Mouse (Mus musculus) intestine, postnatal 0 days (tissue): ENCODE results near the gene B9d2. TPM values are rescaled to one million over a fixed set of nuclear protein-coding genes. Genes with fewer than 3 reads are reported as not detected.

Experiments used
- ATAC-seq: fragments of 200-750 bp; cut with Nextera tagmentation; 2 replicates; pipeline ENCODE4 v1.8.0; 2017; ENCODE audit warnings: mild to moderate bottlenecking, moderate TSS enrichment, moderate library complexity
- H3K27ac ChIP-seq: fragments of 300-500 bp; sonication (generic); 2 replicates; pipeline ENCODE4 v1.5.1; 2014; ENCODE audit warnings: mild to moderate bottlenecking, low read depth, low read length, moderate library complexity
- H3K27me3 ChIP-seq: fragments of 300-500 bp; sonication (generic); replicated peaks from 2 replicates; pipeline ENCODE4 v1.6.1; 2014; ENCODE audit warnings: low read length, mixed read lengths; ENCODE audit not compliant: control insufficient read depth, insufficient read depth
- H3K36me3 ChIP-seq: fragments of 300-500 bp; sonication (generic); 2 replicates; pipeline ENCODE4 v1.6.1; 2014; ENCODE audit warnings: mild to moderate bottlenecking, moderate library complexity; ENCODE audit not compliant: control insufficient read depth, insufficient read depth
- H3K4me1 ChIP-seq: fragments of 300-500 bp; sonication (generic); replicated peaks from 2 replicates; pipeline ENCODE4 v1.6.1; 2014; ENCODE audit warnings: antibody characterized with exemption, low read length, mixed read lengths; ENCODE audit not compliant: control insufficient read depth, insufficient read depth
- H3K4me2 ChIP-seq: fragments of 300-500 bp; sonication (generic); replicated peaks from 2 replicates; pipeline ENCODE4 v1.6.1; 2014; ENCODE audit warnings: low read depth, mild to moderate bottlenecking, moderate library complexity
- H3K4me3 ChIP-seq: fragments of 300-500 bp; sonication (generic); 2 replicates; pipeline ENCODE4 v1.5.1; 2014; ENCODE audit warnings: low read depth, low read length
- H3K9ac ChIP-seq: fragments of 300-500 bp; sonication (generic); 2 replicates; pipeline ENCODE4 v1.6.1; 2014; ENCODE audit warnings: mild to moderate bottlenecking, low read depth, low read length
- H3K9me3 ChIP-seq: fragments of 300-500 bp; sonication (generic); 2 replicates; pipeline ENCODE4 v1.6.1; 2016; ENCODE audit warnings: mixed run types; ENCODE audit not compliant: control insufficient read depth
- CTCF ChIP-seq: sonication (generic); IDR thresholded peaks from 2 replicates; pipeline ENCODE4 v1.5.1; 2016; ENCODE audit warnings: low read depth, mild to moderate bottlenecking, control low read depth, antibody characterized with exemption, moderate library complexity
- WGBS: fragments of 180-500 bp; shearing (Covaris S2); extraction: QIAGEN DNeasy Blood & Tissue Kit; methylation state at CpG from one replicate; pipeline ENCODE4 v1.1.7; 2014; 5-methylcytosine and 5-hydroxymethylcytosine counted together
- polyA plus RNA-seq: library from polyadenylated mRNA; unstranded; fragments of >200 nt; fragmentation: Nextera tagmentation; extraction: Ambion mirVana; gene quantifications from 2 replicates; pipeline ENCODE4 v1.2.1, GENCODE M21; 2015

B9d2 gene
- polyA plus RNA-seq, 1 experiment from 2014 or later, result 12.4 TPM

DNA sequence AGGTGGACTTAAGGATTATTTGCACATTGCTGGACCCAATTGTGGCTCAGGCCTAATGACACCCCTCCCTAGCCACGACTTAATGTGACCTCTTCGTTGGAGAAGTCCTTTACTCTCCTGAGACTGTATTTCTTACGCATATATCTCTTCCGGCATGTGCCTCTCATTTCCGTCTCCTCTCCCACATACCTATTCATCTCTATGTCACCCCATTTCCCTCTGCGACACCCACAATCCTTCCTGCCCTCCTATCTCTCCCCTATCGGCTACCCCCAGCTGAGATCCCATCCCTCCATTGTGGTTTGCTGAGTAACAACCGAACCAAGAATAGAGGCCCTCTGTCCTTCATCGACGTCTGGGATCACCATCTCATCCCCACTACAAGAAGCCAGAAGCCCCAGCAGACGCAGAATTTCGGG lies 9.0 kb downstream of the B9d2 start:
- H3K27ac ChIP-seq, result no peak overlapping the region
- ATAC-seq, result 0 out of 2 replicates have a peak, but pooled peaks have one; percentile 1

DNA sequence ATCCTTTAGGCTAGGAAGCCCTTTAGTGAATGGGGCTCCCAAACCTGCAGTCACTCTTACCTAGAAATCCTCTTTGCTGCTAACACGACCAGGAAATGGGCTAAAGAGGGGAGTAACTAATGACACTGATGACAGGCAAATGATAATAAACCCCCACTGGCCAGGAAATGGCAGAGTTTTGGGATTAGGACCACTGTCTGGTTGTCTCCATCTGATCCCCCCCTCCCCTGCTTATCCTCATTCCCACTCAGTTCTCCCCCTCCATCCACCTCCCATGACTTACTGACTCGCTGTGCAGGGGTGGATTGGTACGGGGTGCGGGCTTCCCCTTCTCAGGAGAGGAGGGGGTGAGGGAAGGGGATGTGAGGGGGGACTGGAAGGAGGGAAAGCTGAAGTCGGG lies 9.5 kb downstream of the B9d2 start:
- H3K36me3 ChIP-seq, result peaks cover 13% of the 10 kb centered on the region; the same call in 1 of the 2 replicates
- H3K4me3 ChIP-seq, result no peak overlapping the region
- 61% methylated on average over 5 of the region's 5 CpGs for WGBS
- H3K9me3 ChIP-seq, result no peaks in the 10 kb centered on the region
- H3K4me1 ChIP-seq, result no peaks in the 10 kb centered on the region; the same call in 1 of the 2 replicates
- TF ChIP-seq CTCF, result no peak
- peak overlapping the region; percentile 94 for H3K4me2 ChIP-seq
- no peak for ATAC-seq
- H3K9ac ChIP-seq, result no peak overlapping the region
- no peaks in the 10 kb centered on the region for H3K27me3 ChIP-seq
- H3K27ac ChIP-seq, result no peak overlapping the region

More for the DNA sequence above, 9.0 kb downstream of the B9d2 start:
- Histone ChIP-seq H3K27me3 (no peaks in the 10 kb centered on the region), H3K4me1 (no peaks in the 10 kb centered on the region; the same call in 1 of the 2 replicates), H3K36me3 (peaks cover 13% of the 10 kb centered on the region; the same call in 1 of the 2 replicates), H3K9me3 (no peaks in the 10 kb centered on the region), H3K4me3 (peak overlapping the region; percentile 63), H3K4me2 (peak overlapping the region; percentile 94), H3K9ac (no peak overlapping the region)
- WGBS, result 13% methylated on average over 12 of the region's 12 CpGs
- no peak for TF ChIP-seq CTCF

DNA sequence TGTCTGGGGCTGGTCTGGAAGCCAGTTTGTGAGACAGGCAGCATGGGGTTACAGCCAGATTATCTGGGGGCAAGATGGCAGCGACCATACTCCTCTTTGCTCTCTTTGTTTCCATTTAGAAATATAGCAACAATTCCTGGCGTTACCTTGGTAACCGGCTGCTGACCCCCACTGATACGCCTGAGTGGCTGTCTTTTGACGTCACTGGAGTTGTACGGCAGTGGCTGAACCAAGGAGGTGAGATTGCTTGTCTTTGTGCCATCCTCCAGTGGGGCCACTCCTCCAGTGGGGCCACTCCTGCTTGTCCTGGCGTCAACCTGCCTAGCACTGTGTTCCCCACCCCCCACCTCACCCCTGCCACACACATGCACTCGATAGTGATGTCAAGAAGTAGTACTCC lies 13.5 kb downstream of the B9d2 start:
- peaks cover 20% of the 10 kb centered on the region; the same call in 1 of the 2 replicates for H3K36me3 ChIP-seq
- H3K27me3 ChIP-seq, result no peaks in the 10 kb centered on the region
- H3K9ac ChIP-seq, result no peak overlapping the region
- H3K4me1 ChIP-seq, result no peaks in the 10 kb centered on the region
- no peaks in the 10 kb centered on the region for H3K9me3 ChIP-seq
- H3K4me3 ChIP-seq, result no peak overlapping the region
- no peak for TF ChIP-seq CTCF
- WGBS, result 65% methylated on average over 8 of the region's 8 CpGs
- H3K27ac ChIP-seq, result no peak overlapping the region
- no peak overlapping the region for H3K4me2 ChIP-seq
- ATAC-seq, result no peak

DNA sequence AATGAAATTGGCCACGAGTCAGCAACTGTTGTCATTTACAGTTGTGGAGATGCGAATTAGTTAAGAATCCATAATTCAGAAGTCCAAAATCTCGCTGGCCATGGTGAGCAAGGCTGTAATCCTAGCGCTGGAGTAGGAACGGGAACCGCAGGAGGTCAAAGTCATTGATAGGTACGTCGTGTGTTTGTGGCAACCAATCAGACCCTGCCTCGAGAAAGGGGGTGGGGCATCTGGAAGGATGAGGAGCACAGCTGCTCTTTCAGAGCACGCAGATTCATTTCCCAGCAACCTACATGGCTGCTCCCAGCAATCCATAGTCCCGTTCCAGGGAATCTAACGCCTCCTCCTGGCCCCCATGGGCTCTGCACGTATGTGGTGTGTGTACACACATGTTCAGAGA lies 19.3 kb downstream of the B9d2 start:
- Histone ChIP-seq H3K9ac (no peak overlapping the region), H3K4me3 (no peak overlapping the region), H3K9me3 (no peaks in the 10 kb centered on the region), H3K36me3 (peaks cover 7% of the 10 kb centered on the region; the same call in 1 of the 2 replicates), H3K27me3 (no peaks in the 10 kb centered on the region), H3K4me1 (no peaks in the 10 kb centered on the region; the same call in 1 of the 2 replicates), H3K27ac (no peak overlapping the region), H3K4me2 (no peak overlapping the region)
- 61% methylated on average over 13 of the region's 13 CpGs for WGBS
- no peak for ATAC-seq
- TF ChIP-seq CTCF, result 0 out of 2 replicates have a peak, but pooled peaks have one; percentile 9

DNA sequence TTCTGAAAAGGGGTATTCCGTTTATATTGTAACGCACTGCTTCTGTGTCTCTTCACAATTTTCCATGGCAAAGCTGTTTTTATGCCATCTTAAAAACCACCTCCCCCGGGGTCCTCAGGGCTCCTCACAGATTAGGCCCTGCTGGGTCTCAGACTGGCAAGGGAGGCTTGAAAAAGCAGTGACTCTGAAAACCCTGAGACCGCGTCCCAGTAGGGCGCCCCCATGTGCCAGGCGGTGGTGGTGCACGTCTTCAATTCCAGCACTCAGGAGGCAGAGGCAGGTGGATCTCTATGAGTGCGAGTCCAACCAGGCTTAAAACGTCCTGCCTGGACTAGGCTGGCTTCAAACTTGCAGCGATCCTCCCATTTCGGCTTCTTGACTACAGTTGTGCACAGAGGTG lies 20.2 kb downstream of the B9d2 start:
- TF ChIP-seq CTCF, result peak; percentile 31
- H3K9ac ChIP-seq, result no peak overlapping the region
- no peak overlapping the region for H3K4me2 ChIP-seq
- H3K27ac ChIP-seq, result no peak overlapping the region
- H3K9me3 ChIP-seq, result no peaks in the 10 kb centered on the region
- H3K36me3 ChIP-seq, result peaks cover 7% of the 10 kb centered on the region; the same call in 1 of the 2 replicates
- no peaks in the 10 kb centered on the region; the same call in 1 of the 2 replicates for H3K4me1 ChIP-seq
- WGBS, result 74% methylated on average over 12 of the region's 12 CpGs
- no peak for ATAC-seq
- H3K27me3 ChIP-seq, result no peaks in the 10 kb centered on the region
- no peak overlapping the region for H3K4me3 ChIP-seq

DNA sequence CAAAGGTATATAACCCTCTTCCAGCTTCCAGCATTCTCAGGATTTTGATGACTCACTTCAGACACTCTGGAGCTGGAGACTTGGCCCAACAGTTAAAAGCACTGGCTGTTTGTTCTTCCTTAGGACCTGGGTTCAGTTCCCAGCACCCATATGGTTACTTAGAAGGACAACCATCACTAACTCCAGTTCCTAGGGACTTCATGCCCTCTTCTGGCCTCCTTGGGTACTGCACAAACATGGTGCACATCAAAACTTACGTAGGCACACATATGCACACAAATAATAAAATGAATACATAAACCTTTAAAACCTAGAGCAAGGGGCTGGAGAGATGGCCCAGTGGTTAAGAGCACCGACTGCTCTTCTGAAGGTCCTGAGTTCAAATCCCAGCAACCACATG lies 21.8 kb downstream of the B9d2 start:
- Histone ChIP-seq H3K4me3 (no peak overlapping the region), H3K9me3 (no peaks in the 10 kb centered on the region), H3K36me3 (no peaks in the 10 kb centered on the region), H3K4me1 (no peaks in the 10 kb centered on the region; the same call in 1 of the 2 replicates), H3K9ac (no peak overlapping the region), H3K27ac (no peak overlapping the region), H3K4me2 (no peak overlapping the region), H3K27me3 (no peaks in the 10 kb centered on the region)
- no peak for ATAC-seq
- 94% methylated on average over 2 of the region's 2 CpGs for WGBS
- peak; percentile 34 for TF ChIP-seq CTCF
